Mouse (Mus musculus) kidney, adult 2 months (tissue): Measurements from ENCODE around the gene Bmpr2. TPM values are rescaled to one million over a fixed set of nuclear protein-coding genes. Genes with fewer than 3 reads are reported as not detected.

Experiments
- DNase-seq: peaks from one replicate; pipeline ENCODE4 v3.0.0; 2021
- H3K27ac ChIP-seq: fragments of 200-500 bp; 2 replicates; pipeline ENCODE4 v1.5.1; 2012; ENCODE audit warnings: low read depth, low read length, control low read depth, inconsistent platforms; ENCODE audit not compliant: insufficient read depth
- H3K27me3 ChIP-seq: fragments of 200-500 bp; replicated peaks from 2 replicates; pipeline ENCODE4 v1.6.1; 2012; ENCODE audit warnings: mild to moderate bottlenecking, moderate library complexity, low read length, inconsistent platforms; ENCODE audit not compliant: control insufficient read depth, insufficient read depth
- H3K36me3 ChIP-seq: fragments of 200-500 bp; 2 replicates; pipeline ENCODE4 v1.6.1; 2012; ENCODE audit warnings: mild to moderate bottlenecking, moderate library complexity, low read length, inconsistent platforms; ENCODE audit not compliant: control insufficient read depth, insufficient read depth
- H3K4me1 ChIP-seq: fragments of 200-500 bp; 2 replicates; pipeline ENCODE4 v1.6.1; 2011; ENCODE audit warnings: low read length; ENCODE audit not compliant: control insufficient read depth, insufficient read depth
- H3K4me3 ChIP-seq: fragments of 200-500 bp; 2 replicates; pipeline ENCODE4 v1.5.1; 2011; ENCODE audit warnings: mild to moderate bottlenecking, low read depth, low read length, control low read depth; ENCODE audit not compliant: insufficient read depth
- CTCF ChIP-seq: fragments of 200-500 bp; conservative IDR thresholded peaks from 2 replicates; pipeline ENCODE4 v1.5.1; 2011; ENCODE audit warnings: low read depth, mild to moderate bottlenecking, control low read depth, low read length, moderate library complexity, mixed read lengths; ENCODE audit not compliant: insufficient read depth, insufficient read length
- POLR2A ChIP-seq: fragments of 200-500 bp; IDR thresholded peaks from one replicate; pipeline ENCODE4 v1.6.1; 2011; ENCODE audit warnings: low read depth, low read length, control low read depth
- WGBS: fragments of 180-500 bp; shearing (Covaris S2); methylation state at CpG from one replicate; pipeline ENCODE4 v1.1.7; 2018; 5-methylcytosine and 5-hydroxymethylcytosine counted together
- polyA plus RNA-seq: library from polyadenylated mRNA; depleted of rRNA; stranded (reverse); fragments of >200 nt; gene quantifications from 2 replicates; pipeline ENCODE4 v1.2.3, GENCODE M21; 2012; rRNA removed

Bmpr2 gene
- polyA plus RNA-seq, 1 experiment = 8.1 TPM

DNA sequence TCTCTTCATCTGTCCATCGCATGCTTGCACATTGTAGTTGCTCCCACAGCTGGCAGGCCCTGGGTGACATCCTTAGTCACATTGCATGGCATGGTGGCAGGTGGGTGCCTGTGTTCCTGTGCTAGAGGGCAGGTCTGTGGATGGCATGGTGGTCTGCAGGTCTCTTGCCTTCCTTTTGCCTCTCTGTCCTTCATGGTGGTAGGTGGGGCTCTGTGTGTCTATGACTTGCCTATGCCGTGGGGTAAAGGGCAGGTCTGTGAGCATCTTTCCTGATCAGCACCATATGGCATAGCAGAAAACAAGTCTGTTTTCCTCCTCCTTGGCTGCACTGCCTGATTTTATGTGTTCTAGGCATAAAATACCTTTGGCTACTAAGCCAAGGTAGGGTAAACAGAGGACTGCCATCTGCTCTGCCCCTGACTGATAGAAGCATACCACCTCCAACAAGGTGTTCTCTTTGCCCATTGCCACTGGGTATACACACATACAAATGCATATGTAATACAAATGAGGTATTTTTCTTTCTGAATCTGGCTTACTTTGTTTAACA lies 164.0 kb downstream of the Bmpr2 start:
- TF ChIP-seq POLR2A (no peak), CTCF (no peak)
- Histone ChIP-seq H3K27ac (no peak overlapping the region), H3K36me3 (no peaks in the 10 kb centered on the region), H3K4me1 (peaks cover 6% of the 10 kb centered on the region), H3K27me3 (no peaks in the 10 kb centered on the region), H3K4me3 (no peak overlapping the region)
- no peak for DNase-seq
- WGBS = 75% methylated on average over 2 of the region's 2 CpGs

Other genes with a start within 250 kb of the Bmpr2 start
- 0.22 and 0.46 TPM in 2 replicates for gene Gm973, start 247.1 kb upstream of the Bmpr2 start, polyA plus RNA-seq
- 16.1 and 28.5 TPM in 2 replicates for gene Sumo1, start 92.6 kb upstream of the Bmpr2 start, polyA plus RNA-seq
- 8.2 and 11.1 TPM in 2 replicates for gene Nop58, start 78.4 kb upstream of the Bmpr2 start, polyA plus RNA-seq
- gene Fam117b, start 149.6 kb downstream of the Bmpr2 start, polyA plus RNA-seq = 11.5 and 11.9 TPM in 2 replicates